In genomic region chr12:55446746-55447395, GRCm38 (mm10) we compare ENCODE assay signal across 7 mouse cellular contexts. TPM values are rescaled to one million over a fixed set of nuclear protein-coding genes. Genes with fewer than 3 reads are reported as not detected.
A peak's percentile ranks its signal among the peaks of the same experiment; 100 is the strongest.
DNase-seq lines count a peak whose midpoint lies in the region; ATAC-seq lines count a peak whose summit lies in the region.

No protein-coding gene starts in this region.

- H3K27me3 ChIP-seq in embryonic facial prominence, embryonic 11.5 days (ENCODE audit: control insufficient read depth, insufficient read depth, low read length), result no peaks in the 10 kb centered on the region
- H3K27me3 ChIP-seq in limb, embryonic 10.5 days (ENCODE audit: low read depth, poor library complexity, severe bottlenecking), result no peaks in the 10 kb centered on the region
- no peaks in the 10 kb centered on the region for H3K27me3 ChIP-seq in midbrain, embryonic 11.5 days (ENCODE audit: control insufficient read depth, insufficient read depth, low read length)

- H3K36me3 ChIP-seq in embryonic facial prominence, embryonic 11.5 days (replicated peaks; ENCODE audit: control insufficient read depth, insufficient read depth, low read depth, low read length), result no peaks in the 10 kb centered on the region
- H3K36me3 ChIP-seq in limb, embryonic 10.5 days, result no peaks in the 10 kb centered on the region
- no peaks in the 10 kb centered on the region for H3K36me3 ChIP-seq in midbrain, embryonic 11.5 days (ENCODE audit: control insufficient read depth, insufficient read depth, low read length)

- H3K4me2 ChIP-seq in embryonic facial prominence, embryonic 11.5 days (ENCODE audit: low read depth, low read length), result no peak overlapping the region
- H3K4me2 ChIP-seq in midbrain, embryonic 11.5 days, result no peak overlapping the region

- 22% methylated on average over 13 of the region's 13 CpGs for WGBS in embryonic facial prominence, embryonic 11.5 days
- 43% methylated on average over 13 of the region's 13 CpGs for WGBS in limb, embryonic 10.5 days
- WGBS in midbrain, embryonic 11.5 days, result 45% methylated on average over 13 of the region's 13 CpGs

- DNase-seq in adrenal gland, postnatal 14 days, result peak; percentile 85
- DNase-seq in embryonic facial prominence, embryonic 11.5 days (ENCODE audit: low spot score), result peak; percentile 61
- DNase-seq in heart, adult 18-20 months, result peak; percentile 87 to 95
- peak; percentile 63 for DNase-seq in kidney, adult 18-20 months
- DNase-seq in limb, embryonic 10.5 days (ENCODE audit: low spot score), result peak; percentile 65
- DNase-seq in midbrain, embryonic 11.5 days (ENCODE audit: low spot score, missing footprints), result peak; percentile 89
- DNase-seq in right cerebral cortex, postnatal 4 days, result peak; percentile 58

- no peak overlapping the region for H3K4me3 ChIP-seq in embryonic facial prominence, embryonic 11.5 days (ENCODE audit: low read depth, low read length)
- no peak overlapping the region for H3K4me3 ChIP-seq in limb, embryonic 10.5 days
- no peak overlapping the region for H3K4me3 ChIP-seq in midbrain, embryonic 11.5 days (ENCODE audit: low read depth, low read length)

- peak overlapping the region; percentile 75 for H3K27ac ChIP-seq in embryonic facial prominence, embryonic 11.5 days (replicated peaks; ENCODE audit: low read depth, low read length)
- H3K27ac ChIP-seq in limb, embryonic 10.5 days, result peak overlapping the region; percentile 86
- peak overlapping the region; percentile 4; the same call in 1 of the 2 replicates for H3K27ac ChIP-seq in midbrain, embryonic 11.5 days (ENCODE audit: low read depth, low read length)

- peak overlapping the region; percentile 41 for H3K9ac ChIP-seq in embryonic facial prominence, embryonic 11.5 days (replicated peaks; ENCODE audit: low read length)
- no peak overlapping the region for H3K9ac ChIP-seq in midbrain, embryonic 11.5 days (ENCODE audit: low read length)

- peaks cover 6% of the 10 kb centered on the region for H3K4me1 ChIP-seq in embryonic facial prominence, embryonic 11.5 days (ENCODE audit: control insufficient read depth, insufficient read depth, low read length)
- peaks cover 36% of the 10 kb centered on the region for H3K4me1 ChIP-seq in limb, embryonic 10.5 days
- peaks cover 10% of the 10 kb centered on the region for H3K4me1 ChIP-seq in midbrain, embryonic 11.5 days (ENCODE audit: control insufficient read depth, insufficient read depth, low read length)

- H3K9me3 ChIP-seq in embryonic facial prominence, embryonic 11.5 days (replicated peaks; ENCODE audit: control insufficient read depth, low read length), result no peaks in the 10 kb centered on the region
- no peaks in the 10 kb centered on the region for H3K9me3 ChIP-seq in limb, embryonic 10.5 days (replicated peaks)
- no peaks in the 10 kb centered on the region for H3K9me3 ChIP-seq in midbrain, embryonic 11.5 days (ENCODE audit: control insufficient read depth, low read length)

- peak; percentile 81 for ATAC-seq in embryonic facial prominence, embryonic 11.5 days (replicated peaks; ENCODE audit: insufficient number of reproducible peaks, low FRiP score, low TSS enrichment, low read depth)
- ATAC-seq in midbrain, embryonic 11.5 days (ENCODE audit: low FRiP score), result peak; percentile 73

RNA-seq across cellular contexts. Expression of gene Nfkbia, which starts 45.6 kb away (rescaled TPM):
- total RNA-seq in adrenal gland, postnatal 14 days (2021), result 95.5 and 107 TPM in 2 replicates
- 56.9 and 60.7 TPM in 2 replicates for polyA plus RNA-seq in embryonic facial prominence, embryonic 11.5 days (2014; fragmentation: Nextera tagmentation; extraction: Ambion mirVana)
- 10 to 100 TPM; 59.5 to 74.3 TPM for total RNA-seq in heart, adult 18-20 months (2021)
- polyA plus RNA-seq in limb, embryonic 10.5 days (2016; fragmentation: Nextera tagmentation; extraction: Ambion mirVana), result 38.0 and 56.9 TPM in 2 replicates
- polyA plus RNA-seq in midbrain, embryonic 11.5 days (2014; fragmentation: Nextera tagmentation; extraction: Ambion mirVana), result 43.1 and 45.0 TPM in 2 replicates

Comparison
In these comparisons a context has a peak if more than half of its experiments do, and no peak if none do; other contexts are left out.
1. H3K27ac ChIP-seq: peak in every context shown above with its lines; median percentile 86 in limb, embryonic 10.5 days; 75 in embryonic facial prominence, embryonic 11.5 days; 4 in midbrain, embryonic 11.5 days.